Mouse (Mus musculus): ENCODE measurements around the gene Atp6v1c2. TPM values are rescaled to one million over a fixed set of nuclear protein-coding genes. Genes with fewer than 3 reads are reported as not detected.

The Atp6v1c2 gene
- total RNA-seq, 2 experiments from 2014 or later = 0.36 TPM; not detected in 1

- intact Hi-C loops (cut with DNase I) = no loop called here
- no peak for DNase-seq
Observed at GRCm38 (mm10) chr12:17339114-17339905, 10.2 kb upstream of the Atp6v1c2 start.

GRCm38 (mm10) chr12:17338338-17338737 is 9.2 kb upstream of the Atp6v1c2 start:
- DNase-seq = no peak
- intact Hi-C loops (cut with DNase I) = no loop called here

DNA sequence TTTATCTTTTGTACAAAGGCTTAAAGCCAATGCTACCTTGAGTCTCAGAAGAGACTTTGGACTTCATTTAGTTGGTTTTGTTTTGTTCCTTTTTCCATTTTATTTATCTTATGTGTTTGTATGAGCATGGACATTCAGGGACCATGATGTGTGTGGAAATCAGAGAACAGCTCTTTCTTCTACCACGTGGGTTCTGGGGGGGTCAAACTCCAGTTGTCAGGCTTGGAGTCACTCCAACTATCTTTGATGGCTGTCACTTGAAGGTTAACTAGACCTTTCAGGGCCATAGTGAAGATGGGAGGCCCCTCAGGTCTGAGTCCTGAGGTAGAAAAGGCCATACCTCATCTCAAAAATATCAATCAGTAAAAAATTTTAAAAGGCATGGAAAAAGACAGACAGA is 4.3 kb upstream of the Atp6v1c2 start:
- intact Hi-C loops (cut with DNase I) = no loop called here

DNA sequence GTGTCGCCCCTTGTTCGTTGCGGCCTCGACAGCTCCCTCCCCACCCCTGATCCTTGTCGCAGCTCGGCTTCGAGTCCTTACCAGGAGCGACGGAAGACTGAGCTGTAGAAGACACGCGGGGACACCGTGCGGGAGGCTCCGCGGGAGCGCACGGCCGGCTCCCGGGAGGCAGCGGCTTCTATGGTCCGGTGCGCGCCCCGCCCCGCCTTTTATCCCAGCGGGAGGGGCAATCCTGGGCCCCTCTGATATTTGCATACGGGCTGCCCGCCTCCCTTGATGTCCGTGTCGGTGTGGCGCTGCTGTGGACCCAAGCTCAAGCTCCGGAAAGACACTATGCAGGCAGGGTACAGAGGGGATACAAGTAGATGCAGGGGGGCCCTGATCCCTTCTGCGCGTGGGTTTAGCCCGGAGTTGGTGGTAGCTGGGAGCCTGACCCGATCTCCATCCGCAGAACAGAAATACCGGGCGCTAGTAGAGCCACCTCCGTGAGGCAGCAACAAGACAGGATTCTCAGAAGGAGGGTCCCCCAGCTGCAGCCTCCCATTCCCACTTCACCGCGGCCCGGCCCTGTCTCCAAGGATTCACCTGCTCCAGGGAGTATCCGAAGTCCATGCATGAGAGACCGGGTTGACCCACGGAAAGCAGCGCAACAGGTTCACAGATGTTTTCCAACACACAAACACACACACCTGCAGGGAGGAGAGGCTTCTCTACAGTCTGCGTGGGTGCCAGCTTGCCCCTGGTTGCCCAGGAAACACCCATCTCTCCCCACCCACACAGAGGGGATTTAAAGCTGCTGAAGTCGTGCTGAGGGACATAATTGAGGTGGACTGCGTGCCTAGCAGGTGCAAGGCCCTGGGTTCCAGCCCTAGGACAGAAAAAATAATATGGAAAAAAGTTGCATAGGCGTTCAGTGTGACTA is 4.3 kb downstream of the Atp6v1c2 start:
- DNase-seq = peak; percentile 3 to 11
- intact Hi-C loops (cut with DNase I) = no loop called here

More for the DNA sequence above, 4.3 kb upstream of the Atp6v1c2 start:
- no peak for DNase-seq

DNA sequence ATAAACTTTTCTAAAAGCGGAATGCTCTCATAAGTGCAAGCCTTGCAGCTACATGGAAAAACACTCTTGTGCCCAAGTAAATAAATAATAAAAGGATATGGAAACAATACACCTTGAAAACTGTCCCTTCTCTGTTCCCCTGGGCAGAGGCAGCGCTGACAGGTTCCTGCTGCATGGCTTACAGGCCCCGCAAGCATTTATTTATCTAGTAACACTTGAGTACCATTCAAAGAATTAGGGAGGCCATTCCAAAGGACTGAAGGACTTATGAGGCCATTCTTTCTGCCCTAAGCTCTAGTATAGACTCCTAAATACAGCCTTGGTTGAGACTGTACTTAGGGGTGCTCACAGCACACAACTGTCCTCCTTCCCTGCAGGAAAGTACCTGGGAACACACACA is 10.7 kb downstream of the Atp6v1c2 start:
- intact Hi-C loops (cut with DNase I) = no loop called here
- no peak for DNase-seq

DNA sequence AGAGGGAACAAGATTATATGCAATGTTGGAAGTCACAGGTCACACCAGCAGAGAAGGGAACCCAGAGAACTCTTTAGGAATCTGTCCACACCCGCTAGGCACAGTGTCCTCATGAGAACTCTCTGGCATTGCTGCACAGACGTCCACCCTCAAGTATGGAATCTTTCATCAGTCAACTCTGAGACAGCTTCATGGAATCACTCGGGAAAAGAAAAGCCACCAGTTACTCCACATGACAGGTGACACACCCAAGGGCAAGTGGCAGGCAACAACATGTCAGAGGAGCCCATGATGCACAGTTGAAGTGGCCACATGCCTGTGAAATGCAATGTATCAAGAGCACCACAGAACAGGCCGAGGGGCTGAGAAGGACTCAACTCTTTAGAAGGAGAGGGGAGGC is 11.2 kb downstream of the Atp6v1c2 start:
- DNase-seq = no peak
- intact Hi-C loops (cut with DNase I) = no loop called here

DNA sequence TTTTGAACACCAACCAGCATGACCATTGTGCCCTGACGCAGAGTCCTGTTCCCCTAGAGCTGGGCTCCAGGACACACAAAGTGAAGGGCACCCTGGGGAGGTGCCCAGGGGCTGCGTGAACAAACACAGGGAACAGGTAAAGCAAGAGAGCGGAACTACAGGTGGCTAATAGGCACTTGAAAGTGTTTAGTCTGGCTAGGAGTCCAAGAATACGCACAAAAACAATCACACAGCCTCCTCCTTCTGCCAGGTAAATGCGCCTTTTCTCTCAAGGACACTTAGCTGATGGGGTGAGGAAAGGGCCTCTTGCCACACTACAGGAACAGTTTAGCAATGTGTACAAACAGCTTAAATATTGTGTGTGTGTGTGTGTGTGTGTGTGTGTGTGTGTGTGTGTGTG is 13.1 kb downstream of the Atp6v1c2 start:
- intact Hi-C loops (cut with DNase I) = no loop called here
- no peak for DNase-seq

DNA sequence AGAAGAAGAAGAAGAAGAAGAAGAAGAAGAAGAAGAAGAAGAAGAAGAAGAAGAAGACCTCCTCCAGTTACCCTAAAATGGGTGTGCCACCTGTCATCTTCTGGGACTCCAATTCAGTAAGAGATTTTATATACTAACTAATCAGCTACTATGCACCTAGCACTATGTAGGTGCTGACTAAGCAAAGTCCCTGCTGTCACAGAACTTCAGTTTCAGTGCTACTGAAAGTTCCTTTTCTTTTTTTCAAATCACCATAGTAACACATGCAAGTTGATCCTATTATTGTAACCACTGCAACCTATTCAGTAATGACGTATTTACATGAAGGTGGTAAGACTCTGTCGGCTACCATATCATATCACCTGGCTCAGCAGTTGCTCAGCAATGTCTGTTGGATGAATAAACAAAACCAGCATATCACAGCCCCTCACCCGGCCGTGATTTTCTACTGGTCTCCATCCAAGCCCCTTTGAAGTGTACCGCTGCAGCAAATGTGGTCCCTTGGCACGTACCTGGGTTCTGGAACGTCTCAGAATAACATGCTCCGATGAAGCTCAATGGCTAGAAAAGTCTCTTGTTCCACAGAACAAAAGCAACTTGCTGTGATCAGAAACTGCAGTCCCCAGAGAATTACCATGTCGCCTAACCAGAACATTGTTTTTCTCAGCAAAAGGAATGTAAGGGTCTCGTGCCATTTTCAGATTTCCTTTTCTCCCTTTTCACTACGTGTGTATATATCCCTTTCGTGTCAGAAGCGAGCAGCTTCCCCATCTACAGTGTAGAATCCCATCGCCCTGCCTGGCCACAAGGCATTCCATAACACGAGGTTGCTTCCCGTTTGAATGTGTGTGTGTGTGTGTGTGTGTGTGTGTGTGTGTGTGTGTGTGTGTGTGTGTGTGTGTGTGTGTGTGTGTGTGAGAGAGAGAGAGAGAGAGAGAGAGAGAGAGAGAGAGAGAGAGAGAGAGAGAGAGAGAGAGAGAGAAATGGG is 18.0 kb downstream of the Atp6v1c2 start:
- DNase-seq = no peak
- intact Hi-C loops (cut with DNase I) = no loop called here

- intact Hi-C loops (cut with DNase I) = no loop called here
- no peak for DNase-seq
Observed at GRCm38 (mm10) chr12:17308246-17308645, 20.9 kb downstream of the Atp6v1c2 start.

GRCm38 (mm10) chr12:17305445-17305844 is 23.7 kb downstream of the Atp6v1c2 start:
- peak in 1 of 2 experiments; percentile 13 for DNase-seq
- intact Hi-C loops (cut with DNase I) = no loop called here

GRCm38 (mm10) chr12:17299902-17300301 is 29.3 kb downstream of the Atp6v1c2 start:
- intact Hi-C loops (cut with DNase I) = no loop called here
- no peak for DNase-seq

GRCm38 (mm10) chr12:17296899-17297298 is 32.3 kb downstream of the Atp6v1c2 start:
- DNase-seq = no peak
- intact Hi-C loops (cut with DNase I) = no loop called here

- intact Hi-C loops (cut with DNase I) = no loop called here
Observed at GRCm38 (mm10) chr12:17290569-17290968, 38.6 kb downstream of the Atp6v1c2 start.

DNA sequence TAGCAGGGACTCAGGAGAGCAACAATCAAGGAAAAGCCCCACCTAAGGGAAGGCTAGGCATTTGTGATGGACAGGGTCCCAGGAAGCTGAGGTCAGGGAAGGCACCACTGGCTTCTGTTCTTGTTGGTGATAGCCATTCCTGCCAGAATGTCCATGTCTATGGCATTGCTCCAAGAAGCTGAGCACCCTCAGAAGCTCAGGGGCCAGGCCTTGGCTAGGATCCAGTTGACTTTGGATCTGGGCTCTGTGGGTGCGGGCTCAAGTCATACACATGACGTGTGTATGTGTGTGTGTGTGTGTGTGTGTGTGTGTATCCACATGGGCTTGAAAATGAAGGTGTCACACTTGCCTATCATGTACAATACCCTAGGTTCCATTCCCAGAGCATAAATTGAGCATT is 39.2 kb downstream of the Atp6v1c2 start:
- DNase-seq = no peak
- intact Hi-C loops (cut with DNase I) = no loop called here

More at GRCm38 (mm10) chr12:17290569-17290968, 38.6 kb downstream of the Atp6v1c2 start:
- no peak for DNase-seq

- intact Hi-C loops (cut with DNase I) = no loop called here
- DNase-seq = no peak
Observed at GRCm38 (mm10) chr12:17289060-17289459, 40.1 kb downstream of the Atp6v1c2 start.

DNA sequence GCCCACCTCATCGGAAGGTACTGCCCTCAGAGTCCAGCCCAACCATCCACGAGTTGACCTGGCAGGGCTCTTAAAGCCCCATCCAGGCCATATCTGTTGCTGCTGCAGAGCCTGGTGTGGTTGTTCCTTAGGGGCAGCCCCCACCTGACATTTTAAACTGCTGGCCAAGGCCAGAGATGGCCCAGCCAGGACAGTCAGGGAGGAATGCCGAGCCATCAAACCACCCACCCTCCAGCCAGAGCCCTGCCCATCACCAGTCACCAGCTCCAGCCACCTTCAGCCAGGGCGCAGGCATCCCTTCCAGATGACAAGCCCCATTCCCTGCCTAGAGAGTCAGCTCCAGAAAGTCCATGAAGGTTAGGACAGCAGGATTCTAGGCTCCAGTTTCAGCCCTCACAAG is 40.7 kb downstream of the Atp6v1c2 start:
- no peak for DNase-seq
- intact Hi-C loops (cut with DNase I) = no loop called here

GRCm38 (mm10) chr12:17273841-17274240 is 55.3 kb downstream of the Atp6v1c2 start:
- intact Hi-C loops (cut with DNase I) = no loop called here
- no peak for DNase-seq

- peak; percentile 39 to 48 for DNase-seq
- intact Hi-C loops (cut with DNase I) = no loop called here
Observed at GRCm38 (mm10) chr12:17271272-17271671, 57.9 kb downstream of the Atp6v1c2 start.

DNA sequence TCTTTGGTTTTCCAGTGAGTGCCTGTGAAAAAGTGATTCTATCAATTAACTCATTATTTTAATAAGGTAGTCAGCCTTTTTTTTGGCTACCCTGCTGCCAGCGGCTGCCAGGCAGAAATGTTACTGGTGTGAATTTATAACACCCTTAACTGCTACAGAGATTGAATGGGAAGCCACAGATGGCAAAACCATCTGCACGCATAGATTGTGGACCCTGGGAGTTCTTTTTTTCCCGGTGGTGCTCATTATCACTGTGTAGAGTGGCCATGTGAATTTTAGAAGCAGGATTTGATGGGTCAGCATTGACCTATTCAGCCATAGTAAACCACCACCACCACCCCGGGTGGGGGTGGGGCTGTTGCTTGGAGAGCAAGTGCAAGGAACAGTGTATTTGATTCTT is 61.8 kb downstream of the Atp6v1c2 start:
- intact Hi-C loops (cut with DNase I) = loop anchor here (10.0 kb wide), 2 partner anchors 277 to 1623 kb away; partner anchors contain the start of gene Odc1
- DNase-seq = no peak

- no peak for DNase-seq
- intact Hi-C loops (cut with DNase I) = loop anchor here (10.0 kb wide), 2 partner anchors 278 to 1622 kb away; partner anchors contain the start of gene Odc1
Observed at GRCm38 (mm10) chr12:17266673-17266990, 62.5 kb downstream of the Atp6v1c2 start.
